Mouse (Mus musculus) retina, postnatal 7 days (tissue): ENCODE data around the gene Swt1.
"Not testable (repeated sequence)": the region's sequence is repeated elsewhere in the genome, so short reads cannot be mapped to it uniquely, and the experiment has no call there.

Source experiments
- DNase-seq: peaks from one replicate; pipeline ENCODE4 v3.0.0-alpha.2; 2012; ENCODE audit warnings: low read depth, low spot score

Gene Swt1

GRCm38 (mm10) chr1:151366944-151367605, 61.2 kb downstream of the Swt1 start:
- no peak for DNase-seq

GRCm38 (mm10) chr1:151359374-151359773, 68.9 kb downstream of the Swt1 start:
- DNase-seq, result no peak

GRCm38 (mm10) chr1:151355994-151356393, 72.3 kb downstream of the Swt1 start:
- DNase-seq, result no peak

GRCm38 (mm10) chr1:151352911-151353310, 75.3 kb downstream of the Swt1 start:
- no peak for DNase-seq

GRCm38 (mm10) chr1:151348293-151348692, 80.0 kb downstream of the Swt1 start:
- DNase-seq, result not testable (repeated sequence)

GRCm38 (mm10) chr1:151346681-151347127, 81.6 kb downstream of the Swt1 start:
- DNase-seq, result no peak

GRCm38 (mm10) chr1:151345863-151346195, 82.4 kb downstream of the Swt1 start:
- DNase-seq, result no peak

- DNase-seq, result peak; percentile 80
Measured at GRCm38 (mm10) chr1:151345109-151345862, 83.0 kb downstream of the Swt1 start.

- DNase-seq, result peak; percentile 96
Measured at GRCm38 (mm10) chr1:151344283-151345108, 83.8 kb downstream of the Swt1 start, which contains the start of gene Ivns1abp. TSS of gene Ivns1abp (plus strand) at chr1:151344477.

GRCm38 (mm10) chr1:151343571-151344282, 84.5 kb downstream of the Swt1 start:
- no peak for DNase-seq

GRCm38 (mm10) chr1:151342968-151343367, 85.3 kb downstream of the Swt1 start:
- DNase-seq, result no peak

GRCm38 (mm10) chr1:151342311-151342710, 85.9 kb downstream of the Swt1 start:
- no peak for DNase-seq

GRCm38 (mm10) chr1:151341321-151342044, 86.8 kb downstream of the Swt1 start:
- no peak for DNase-seq

- no peak for DNase-seq
Measured at GRCm38 (mm10) chr1:151338941-151339340, 89.3 kb downstream of the Swt1 start.

- DNase-seq, result no peak
Measured at GRCm38 (mm10) chr1:151338234-151338633, 90.0 kb downstream of the Swt1 start.

GRCm38 (mm10) chr1:151332819-151333218, 95.4 kb downstream of the Swt1 start:
- no peak for DNase-seq

GRCm38 (mm10) chr1:151329601-151330000, 98.7 kb downstream of the Swt1 start:
- no peak for DNase-seq

- DNase-seq, result no peak
Measured at GRCm38 (mm10) chr1:151328341-151329097, 99.7 kb downstream of the Swt1 start.

GRCm38 (mm10) chr1:151325328-151325727, 102.9 kb downstream of the Swt1 start:
- DNase-seq, result no peak

- DNase-seq, result no peak
Measured at GRCm38 (mm10) chr1:151320408-151320807, 107.8 kb downstream of the Swt1 start.
